Mouse (Mus musculus) lung, embryonic 14.5 days (tissue): ENCODE measurements around the gene Scel. TPM values are rescaled to one million over a fixed set of nuclear protein-coding genes. Genes with fewer than 3 reads are reported as not detected.
A peak's percentile ranks its signal among the peaks of the same experiment; 100 is the strongest.

ENCODE experiments used
- ATAC-seq: fragments of 200-750 bp; cut with Nextera tagmentation; 2 replicates; pipeline ENCODE4 v1.8.0; 2017; ENCODE audit warnings: mild to moderate bottlenecking, moderate TSS enrichment, moderate library complexity; ENCODE audit not compliant: insufficient read depth
- DNase-seq: peaks from one replicate; pipeline ENCODE4 v3.0.0-alpha.2; 2015
- H3K27ac ChIP-seq: fragments of 300-500 bp; sonication (generic); 2 replicates; pipeline ENCODE4 v1.5.1; 2014; ENCODE audit warnings: low read depth, mild to moderate bottlenecking, moderate library complexity
- H3K27me3 ChIP-seq: fragments of 300-500 bp; sonication (generic); 2 replicates; pipeline ENCODE4 v1.6.1; 2014; ENCODE audit warnings: low read length, control low read depth; ENCODE audit not compliant: insufficient read depth
- H3K36me3 ChIP-seq: fragments of 300-500 bp; sonication (generic); 2 replicates; pipeline ENCODE4 v1.6.1; 2014; ENCODE audit warnings: control low read depth; ENCODE audit not compliant: insufficient read depth
- H3K4me1 ChIP-seq: fragments of 300-500 bp; sonication (generic); 2 replicates; pipeline ENCODE4 v1.6.1; 2014; ENCODE audit warnings: antibody characterized with exemption, control low read depth; ENCODE audit not compliant: insufficient read depth
- H3K4me2 ChIP-seq: fragments of 300-500 bp; sonication (generic); 2 replicates; pipeline ENCODE4 v1.6.1; 2014; ENCODE audit warnings: mild to moderate bottlenecking
- H3K4me3 ChIP-seq: fragments of 300-500 bp; sonication (generic); 2 replicates; pipeline ENCODE4 v1.5.1; 2014; ENCODE audit warnings: low read depth, low read length
- H3K9ac ChIP-seq: fragments of 300-500 bp; sonication (generic); 2 replicates; pipeline ENCODE4 v1.6.1; 2014
- H3K9me3 ChIP-seq: fragments of 300-500 bp; sonication (generic); 2 replicates; pipeline ENCODE4 v1.6.1; 2016; ENCODE audit warnings: low read depth, low read length, control low read depth
- CTCF ChIP-seq: IDR thresholded peaks from 2 replicates; pipeline ENCODE4 v1.5.1; 2016; ENCODE audit warnings: antibody characterized with exemption, low read depth
- WGBS: fragments of 180-500 bp; shearing (Covaris S2); extraction: QIAGEN DNeasy Blood & Tissue Kit; methylation state at CpG from one replicate; pipeline ENCODE4 v1.1.7; 2014; 5-methylcytosine and 5-hydroxymethylcytosine counted together
- polyA plus RNA-seq: library from polyadenylated mRNA; unstranded; fragments of >200 nt; fragmentation: Nextera tagmentation; extraction: Ambion mirVana; gene quantifications from 2 replicates; pipeline ENCODE4 v1.2.1, GENCODE M21; 2014

Gene Scel
- polyA plus RNA-seq, 1 experiment from 2014 or later = 1.9 TPM

DNA sequence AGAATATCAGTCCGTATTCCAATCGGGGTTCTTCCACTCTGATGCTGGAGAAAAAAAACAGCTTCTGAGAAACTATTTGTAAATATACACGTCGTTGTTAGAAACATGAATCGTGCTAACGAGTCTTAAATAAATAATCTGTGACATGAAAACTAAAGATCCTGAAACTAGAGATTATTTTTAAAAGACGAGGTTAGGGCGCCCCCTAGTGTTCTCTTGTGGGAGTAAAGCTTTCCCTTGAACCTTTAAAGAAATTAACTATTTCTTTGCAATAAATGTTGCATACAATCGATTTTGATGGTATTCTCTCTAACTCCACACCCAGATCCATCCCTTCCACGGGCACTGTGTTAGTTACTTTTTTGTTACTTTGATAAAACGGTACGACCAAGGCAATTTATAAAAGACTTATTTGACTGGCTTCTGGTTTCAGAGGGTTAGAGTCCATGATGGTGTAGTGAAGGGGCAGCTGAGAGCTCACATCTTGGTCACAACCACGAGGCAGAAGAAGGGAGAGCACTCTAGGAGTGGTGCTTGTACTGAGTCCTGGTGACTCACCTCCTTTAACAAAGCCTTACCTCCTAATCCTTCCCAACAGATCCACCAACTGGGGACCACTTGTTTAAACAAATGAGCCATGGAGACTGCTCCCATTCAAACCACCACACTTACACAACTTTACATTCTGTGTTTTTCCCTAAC, 24.4 kb downstream of the Scel start:
- Histone ChIP-seq H3K9ac (no peak overlapping the region), H3K27me3 (no peaks in the 10 kb centered on the region), H3K4me3 (no peak overlapping the region), H3K4me1 (no peaks in the 10 kb centered on the region), H3K36me3 (no peaks in the 10 kb centered on the region), H3K27ac (no peak overlapping the region), H3K4me2 (no peak overlapping the region), H3K9me3 (no peaks in the 10 kb centered on the region)
- DNase-seq = peak; percentile 85
- no peak for ATAC-seq
- 6% methylated on average over 13 of the region's 13 CpGs for WGBS
- peak; percentile 63 for TF ChIP-seq CTCF

DNA sequence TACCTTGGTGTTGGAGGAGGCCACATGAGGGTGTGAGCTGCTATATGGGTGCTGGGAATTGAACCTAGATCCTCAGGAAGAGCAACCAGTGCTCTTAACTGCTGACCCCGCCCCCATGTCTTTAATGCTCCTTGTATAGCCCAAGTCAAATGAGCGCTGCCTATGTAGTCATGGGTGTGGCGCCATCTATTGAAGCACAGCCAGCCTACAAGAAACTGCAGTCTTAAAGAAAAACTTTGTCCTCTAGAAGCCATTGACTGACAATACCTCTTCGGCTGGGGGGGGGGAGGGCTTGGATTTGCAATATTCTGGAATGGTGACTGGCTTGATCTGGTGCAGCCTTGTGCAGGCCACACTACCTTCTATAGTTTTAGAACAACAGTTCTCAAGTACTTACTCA, 26.7 kb downstream of the Scel start:
- Histone ChIP-seq H3K9ac (no peak overlapping the region), H3K4me3 (no peak overlapping the region), H3K27ac (no peak overlapping the region), H3K9me3 (no peaks in the 10 kb centered on the region), H3K27me3 (no peaks in the 10 kb centered on the region), H3K4me2 (no peak overlapping the region), H3K36me3 (no peaks in the 10 kb centered on the region), H3K4me1 (no peaks in the 10 kb centered on the region)
- 55% methylated on average over 4 of the region's 4 CpGs for WGBS
- ATAC-seq (no peak), DNase-seq (no peak)
- TF ChIP-seq CTCF = no peak

DNA sequence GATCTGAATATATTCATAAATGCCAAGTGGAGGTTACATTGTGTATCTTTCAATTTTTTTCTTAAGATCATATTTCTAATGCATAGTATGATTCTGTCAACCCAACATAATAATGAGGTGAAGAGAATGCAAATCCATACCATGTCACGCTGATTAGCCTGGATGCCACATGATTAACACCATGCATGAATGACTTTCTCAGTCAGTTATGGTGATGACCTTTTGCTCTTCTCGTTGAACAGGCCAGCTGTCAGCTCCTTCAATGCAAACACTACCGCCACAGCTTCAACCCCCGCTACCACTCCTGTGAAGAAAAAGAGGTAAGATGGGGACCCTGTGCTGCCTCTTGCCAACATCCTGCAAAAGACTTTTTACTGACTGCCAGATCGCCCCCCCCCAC, 28.5 kb downstream of the Scel start:
- Histone ChIP-seq H3K27ac (no peak overlapping the region), H3K4me1 (no peaks in the 10 kb centered on the region), H3K27me3 (no peaks in the 10 kb centered on the region), H3K4me3 (no peak overlapping the region), H3K9me3 (no peaks in the 10 kb centered on the region), H3K9ac (no peak overlapping the region), H3K36me3 (no peaks in the 10 kb centered on the region), H3K4me2 (no peak overlapping the region)
- ATAC-seq = no peak
- no peak for TF ChIP-seq CTCF
- 41% methylated on average over 5 of the region's 5 CpGs for WGBS
- DNase-seq = no peak

DNA sequence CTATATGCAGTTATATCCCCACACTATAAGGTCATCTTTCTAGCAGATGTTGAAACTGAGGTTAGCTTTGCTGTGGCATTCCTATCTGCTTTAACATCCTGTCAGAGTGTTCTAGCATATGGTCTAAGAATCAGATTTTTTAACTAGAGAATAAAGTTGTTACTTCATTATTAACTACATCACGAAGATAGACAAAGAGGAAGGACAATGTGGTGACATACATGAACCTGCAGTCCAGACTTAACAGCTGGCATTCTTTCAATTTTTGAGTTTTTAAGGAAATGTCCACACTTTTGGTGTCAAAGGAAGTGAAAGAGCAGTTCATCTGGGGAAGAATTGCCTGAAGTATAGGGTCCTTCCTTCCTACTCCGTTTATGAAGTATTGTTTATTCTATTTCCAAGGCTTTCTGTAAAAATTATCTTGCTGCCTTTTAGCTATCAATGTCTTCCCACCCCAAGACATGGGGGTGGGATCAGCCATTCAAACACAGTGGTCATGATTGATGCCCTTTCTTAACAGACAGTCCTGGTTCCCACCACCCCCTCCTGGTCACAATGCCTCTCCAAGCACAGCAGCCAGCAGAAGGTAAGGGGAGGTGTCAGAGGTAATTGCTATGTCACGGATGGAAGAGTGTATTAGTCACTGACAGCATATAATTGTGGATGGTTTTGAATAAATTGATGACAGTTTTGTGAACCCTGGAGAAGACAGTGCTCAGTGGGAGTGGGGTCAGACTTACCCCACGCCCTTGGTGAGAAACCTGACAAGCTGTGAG, 30.4 kb downstream of the Scel start:
- no peaks in the 10 kb centered on the region for H3K36me3 ChIP-seq
- H3K9me3 ChIP-seq = no peaks in the 10 kb centered on the region
- no peak overlapping the region for H3K9ac ChIP-seq
- H3K27me3 ChIP-seq = no peaks in the 10 kb centered on the region
- no peak for TF ChIP-seq CTCF
- no peak overlapping the region for H3K4me2 ChIP-seq
- H3K27ac ChIP-seq = no peak overlapping the region
- WGBS = 51% methylated on average over 4 of the region's 4 CpGs
- no peak for ATAC-seq
- H3K4me3 ChIP-seq = no peak overlapping the region
- no peaks in the 10 kb centered on the region for H3K4me1 ChIP-seq
- no peak for DNase-seq

DNA sequence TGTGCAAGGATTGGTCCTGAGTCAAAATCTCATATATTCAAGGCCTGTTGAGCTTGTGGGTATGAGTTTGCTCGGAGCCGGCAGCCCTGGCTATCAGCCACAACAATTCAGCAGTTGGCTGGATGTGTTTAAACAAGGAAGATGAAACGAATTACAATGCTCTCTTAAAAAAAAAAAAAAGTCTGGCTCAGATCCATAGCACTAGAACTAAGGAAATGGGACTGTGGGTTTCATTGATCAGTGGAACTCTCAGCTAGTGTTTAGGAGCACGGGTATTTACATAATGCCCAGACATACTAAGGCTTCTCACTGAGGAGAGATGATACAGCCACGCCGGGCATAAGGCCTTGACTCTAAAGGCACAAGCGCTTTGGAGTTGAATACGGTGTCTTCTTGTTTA, 32.6 kb downstream of the Scel start:
- Histone ChIP-seq H3K4me3 (no peak overlapping the region), H3K27ac (no peak overlapping the region), H3K27me3 (no peaks in the 10 kb centered on the region), H3K4me1 (no peaks in the 10 kb centered on the region), H3K4me2 (0 out of 2 replicates have a peak overlapping the region, but pooled peaks have one; percentile 8), H3K9ac (no peak overlapping the region), H3K9me3 (no peaks in the 10 kb centered on the region), H3K36me3 (no peaks in the 10 kb centered on the region)
- ATAC-seq (peak; percentile 68), DNase-seq (peak; percentile 84)
- 34% methylated on average over 8 of the region's 8 CpGs for WGBS
- TF ChIP-seq CTCF = no peak

DNA sequence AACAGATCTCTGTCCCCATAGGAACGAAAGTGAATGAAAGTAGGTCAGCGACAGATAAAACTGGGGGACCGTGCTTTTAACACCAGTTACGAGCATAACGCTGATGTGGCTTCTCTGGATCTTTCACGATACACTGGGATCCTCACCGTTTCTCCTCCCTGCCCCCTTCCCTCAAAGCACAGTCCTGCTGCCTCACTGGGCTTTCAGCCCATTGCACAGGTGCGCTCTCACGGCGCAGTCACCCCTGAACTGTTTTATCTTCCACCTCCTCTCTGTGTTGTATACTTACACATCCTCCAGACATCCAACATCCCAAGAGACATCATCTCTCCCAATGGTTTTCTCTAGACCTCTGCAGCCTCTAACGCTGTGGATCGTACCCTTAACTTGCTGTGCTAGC, 33.1 kb downstream of the Scel start:
- TF ChIP-seq CTCF = no peak
- Histone ChIP-seq H3K27me3 (no peaks in the 10 kb centered on the region), H3K4me1 (no peaks in the 10 kb centered on the region), H3K9ac (no peak overlapping the region), H3K36me3 (no peaks in the 10 kb centered on the region), H3K9me3 (no peaks in the 10 kb centered on the region), H3K4me3 (no peak overlapping the region), H3K27ac (no peak overlapping the region), H3K4me2 (0 out of 2 replicates have a peak overlapping the region, but pooled peaks have one; percentile 8)
- DNase-seq (no peak), ATAC-seq (no peak)
- 72% methylated on average over 12 of the region's 12 CpGs for WGBS

DNA sequence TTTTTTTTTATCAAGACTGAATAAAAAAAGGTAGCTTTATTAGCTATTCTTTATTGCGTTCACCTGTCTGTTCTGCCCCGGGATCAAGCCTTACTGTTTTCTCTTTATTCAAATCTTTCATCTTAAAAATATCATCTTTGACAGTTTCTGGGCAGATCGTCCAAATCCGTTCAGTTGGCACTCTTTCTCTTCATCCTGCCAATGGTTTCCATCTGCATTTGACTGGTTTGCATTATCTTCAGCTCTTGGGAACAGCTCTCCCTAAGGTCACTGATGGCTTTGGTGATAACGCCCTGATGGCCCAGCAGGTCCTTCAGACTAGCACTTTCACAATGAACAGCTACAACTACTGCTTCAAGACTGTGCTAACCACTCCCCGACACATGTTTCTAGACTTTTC, 35.1 kb downstream of the Scel start:
- ATAC-seq (no peak), DNase-seq (no peak)

More for the DNA sequence above, 35.1 kb downstream of the Scel start:
- Histone ChIP-seq H3K36me3 (no peaks in the 10 kb centered on the region), H3K9ac (no peak overlapping the region), H3K4me2 (no peak overlapping the region), H3K4me3 (no peak overlapping the region), H3K27me3 (no peaks in the 10 kb centered on the region), H3K9me3 (no peaks in the 10 kb centered on the region), H3K4me1 (no peaks in the 10 kb centered on the region), H3K27ac (no peak overlapping the region)
- no peak for TF ChIP-seq CTCF
- 77% methylated on average over 6 of the region's 6 CpGs for WGBS
